Mouse (Mus musculus) kidney, adult 18-20 months (tissue): Measurements from ENCODE around the gene Siah3.

Source experiments
- DNase-seq: peaks from one replicate; pipeline ENCODE4 v3.0.0; 2021

Siah3 gene

GRCm38 (mm10) chr14:75525376-75526145, 69.8 kb downstream of the Siah3 start:
- no peak for DNase-seq

- DNase-seq, result peak; percentile 87
Measured at GRCm38 (mm10) chr14:75527464-75528190, 71.8 kb downstream of the Siah3 start.

GRCm38 (mm10) chr14:75530815-75531353, 75.1 kb downstream of the Siah3 start:
- no peak for DNase-seq

GRCm38 (mm10) chr14:75539205-75539604, 83.4 kb downstream of the Siah3 start:
- no peak for DNase-seq

GRCm38 (mm10) chr14:75540216-75540995, 84.6 kb downstream of the Siah3 start:
- peak; percentile 78 for DNase-seq

GRCm38 (mm10) chr14:75540996-75541350, 85.2 kb downstream of the Siah3 start:
- no peak for DNase-seq

GRCm38 (mm10) chr14:75541731-75542130, 85.9 kb downstream of the Siah3 start:
- DNase-seq, result no peak

- no peak for DNase-seq
Measured at GRCm38 (mm10) chr14:75561577-75562331, 106.0 kb downstream of the Siah3 start.

- peak; percentile 64 for DNase-seq
Measured at GRCm38 (mm10) chr14:75565534-75566140, 109.9 kb downstream of the Siah3 start.

- DNase-seq, result no peak
Measured at GRCm38 (mm10) chr14:75566303-75566702, 110.5 kb downstream of the Siah3 start.

GRCm38 (mm10) chr14:75579010-75579409, 123.2 kb downstream of the Siah3 start:
- no peak for DNase-seq
